Mouse (Mus musculus): ENCODE results near the gene Arsj.

DNA sequence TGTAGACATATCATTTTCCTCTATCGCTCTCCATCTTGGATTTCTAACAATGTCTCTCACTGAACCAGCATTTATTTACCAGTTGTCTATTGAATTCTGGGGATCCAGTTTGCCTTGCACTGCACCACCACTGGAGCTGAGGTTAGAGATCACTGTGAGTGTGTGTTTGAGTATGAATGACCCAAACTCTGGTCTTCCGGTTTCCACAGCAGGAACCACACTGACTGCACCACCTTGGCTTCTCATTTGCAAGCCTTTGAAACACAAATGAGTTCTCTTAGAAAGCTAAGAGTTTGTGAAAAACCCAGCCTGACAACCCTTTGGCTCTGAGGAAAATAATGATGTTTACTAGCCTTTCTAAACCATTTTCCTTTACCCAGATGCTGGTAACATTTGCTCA is 86.0 kb downstream of the Arsj start:
- TF ChIP-seq CTCF (IDR thresholded peaks at IDR 0.05; ENCODE audit: control insufficient read depth, insufficient read depth, low read length) (no peak), POLR2A (IDR thresholded peaks at IDR 0.05; ENCODE audit: borderline replicate concordance, control insufficient read depth, low read depth, low read length) (no peak)

All from bone marrow, adult 2 months (tissue).